Mouse (Mus musculus): Measurements from ENCODE around the gene Ywhah. TPM values are rescaled to one million over a fixed set of nuclear protein-coding genes. Genes with fewer than 3 reads are reported as not detected.

Gene Ywhah
- polyA plus RNA-seq, 1 experiment from 2014 or later: 417 TPM

Other genes with a start within 250 kb of the Ywhah start
- gene Pisd, start 233.2 kb upstream of the Ywhah start, polyA plus RNA-seq (2015; fragmentation: Nextera tagmentation; extraction: Ambion mirVana): 65.1 and 67.0 TPM in 2 replicates
- gene Gm20671, start 191.7 kb upstream of the Ywhah start, polyA plus RNA-seq (2015; fragmentation: Nextera tagmentation; extraction: Ambion mirVana): not detected in 2 replicates
- gene Prr14l, start 164.6 kb upstream of the Ywhah start, polyA plus RNA-seq (2015; fragmentation: Nextera tagmentation; extraction: Ambion mirVana): 9.7 and 13.2 TPM in 2 replicates
- 20.5 and 23.8 TPM in 2 replicates for gene Depdc5, start 155.1 kb upstream of the Ywhah start, polyA plus RNA-seq (2015; fragmentation: Nextera tagmentation; extraction: Ambion mirVana)
- gene Slc5a1, start 85.4 kb downstream of the Ywhah start, polyA plus RNA-seq (2015; fragmentation: Nextera tagmentation; extraction: Ambion mirVana): 0.13 and 0.34 TPM in 2 replicates
- 23.4 and 30.2 TPM in 2 replicates for gene Spon2, start 199.6 kb downstream of the Ywhah start, polyA plus RNA-seq (2015; fragmentation: Nextera tagmentation; extraction: Ambion mirVana)